Mouse (Mus musculus): ENCODE measurements around the gene Robo3.

- no peak for TF ChIP-seq CTCF (IDR thresholded peaks at IDR 0.05; ENCODE audit: low read depth, low read length)
- no peak for TF ChIP-seq EP300 (IDR thresholded peaks at IDR 0.05; ENCODE audit: insufficient read depth, low read depth, low read length)
Observed at GRCm38 (mm10) chr9:37455868-37456267, 22.8 kb upstream of the Robo3 start.
